Mouse (Mus musculus) liver, embryonic 14.5 days (tissue): ENCODE measurements at regions not wholly inside any gene's neighbourhood (a gene's known extent, or its start where the extent isn't known, plus 50 kb on each side); places are given as distances from the start of the nearest gene placed in this dataset.

Source experiments
- CTCF ChIP-seq: IDR thresholded peaks from 2 replicates; pipeline ENCODE4 v1.5.1; 2016; ENCODE audit warnings: antibody characterized with exemption, low read depth, control low read depth
- EP300 ChIP-seq: IDR thresholded peaks from 2 replicates; pipeline ENCODE4 v1.6.1; 2016; ENCODE audit warnings: antibody characterized with exemption, low read depth

GRCm38 (mm10) chr7:136209299-136210171 lies 493.4 kb upstream of the Mki67 start:
- TF ChIP-seq EP300: no peak
- no peak for TF ChIP-seq CTCF
